Mouse (Mus musculus) thymus, adult 2 months (tissue): Measurements from ENCODE around the gene Sp6.

Experiments
- CTCF ChIP-seq: fragments of 200-500 bp; IDR thresholded peaks from 2 replicates; pipeline ENCODE4 v1.5.1; 2012; ENCODE audit warnings: mild to moderate bottlenecking, control low read depth, low read length, moderate library complexity, borderline replicate concordance; ENCODE audit not compliant: control insufficient read depth, poor library complexity, insufficient read depth; ENCODE audit errors: extremely low read depth
- POLR2A ChIP-seq: fragments of 200-500 bp; IDR thresholded peaks from 2 replicates; pipeline ENCODE4 v1.6.1; 2012; ENCODE audit warnings: mild to moderate bottlenecking, low read length, control low read depth, moderate library complexity; ENCODE audit not compliant: control insufficient read depth, poor library complexity, insufficient read depth; ENCODE audit errors: extremely low read depth

DNA sequence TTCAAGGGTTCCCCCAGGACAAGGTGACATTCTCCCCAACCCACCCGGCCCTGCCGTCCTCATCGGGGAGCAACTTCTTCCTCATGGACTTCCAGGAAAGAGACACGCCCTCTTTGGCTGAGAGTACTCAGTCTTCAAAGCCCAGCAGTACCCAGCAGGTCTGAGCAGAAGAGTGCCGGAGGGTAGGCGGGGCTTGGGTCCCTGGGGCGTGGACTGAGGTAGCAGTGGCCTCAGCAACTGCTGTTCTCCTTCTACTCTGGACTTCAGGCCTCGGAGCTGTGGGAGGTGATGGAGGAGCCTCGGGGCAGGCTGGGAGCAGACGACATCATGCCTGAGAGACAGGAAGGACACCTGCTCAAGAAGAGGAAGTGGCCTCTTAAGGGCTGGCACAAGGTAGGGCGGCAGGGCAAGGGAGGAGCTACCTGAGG, 39.0 kb downstream of the Sp6 start:
- no peak for TF ChIP-seq POLR2A
- TF ChIP-seq CTCF = no peak
